Mouse (Mus musculus): ENCODE data around the gene Tmem238l.

DNA sequence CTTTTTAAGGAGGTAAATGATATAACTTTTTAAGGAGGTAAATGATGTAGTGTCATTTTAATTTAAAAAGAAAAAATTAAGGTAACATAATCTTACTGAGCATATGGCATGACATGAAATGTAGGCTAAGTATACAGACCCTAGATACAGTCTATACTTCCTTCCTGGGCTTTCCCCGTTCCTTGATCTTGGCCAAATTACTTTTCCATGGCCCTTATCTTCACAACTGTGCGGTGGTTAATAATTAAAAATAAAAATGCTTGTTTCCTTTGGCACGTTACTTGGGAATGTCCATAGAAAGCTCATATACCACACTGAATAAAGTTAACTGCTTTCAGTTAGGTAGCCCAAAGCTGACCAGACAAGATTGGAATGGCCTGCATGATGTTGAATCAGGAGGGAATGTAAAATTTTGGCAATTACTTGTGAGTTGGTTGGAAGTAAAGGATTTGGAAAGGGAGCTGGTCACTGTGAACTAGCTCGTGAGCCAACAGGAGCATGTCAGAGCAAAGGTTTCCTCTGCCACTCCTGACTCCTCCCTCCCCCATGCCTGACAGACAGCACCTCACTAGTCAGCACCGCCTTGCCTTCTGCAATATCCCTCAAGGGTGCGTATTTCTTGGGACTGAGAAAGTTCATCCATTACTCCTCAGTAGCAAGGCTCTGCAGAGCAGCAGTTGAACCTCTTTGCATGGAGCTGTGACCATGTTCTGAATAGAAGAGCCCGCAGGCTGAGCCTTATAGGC, 21.8 kb upstream of the Tmem238l start:
- TF ChIP-seq EP300 (IDR thresholded peaks at IDR 0.05; ENCODE audit: insufficient read depth, low read depth, low read length): no peak
- no peak for TF ChIP-seq POLR2A (IDR thresholded peaks at IDR 0.05; ENCODE audit: insufficient read depth, low read length)

Data from ES-Bruce4 (cell line).